Mouse (Mus musculus) CH12.LX (cell line): Measurements from ENCODE around the gene Ralgapa1. TPM values are rescaled to one million over a fixed set of nuclear protein-coding genes. Genes with fewer than 3 reads are reported as not detected.

Source experiments
- DNase-seq: peaks from one replicate; pipeline ENCODE4 v3.0.0-alpha.2; 2013; ENCODE audit errors: extremely low read depth
- H3K27ac ChIP-seq: 2 replicates; pipeline ENCODE4 v1.5.1; 2012; ENCODE audit warnings: low read depth, mild to moderate bottlenecking, control low read depth, moderate library complexity; ENCODE audit not compliant: insufficient read depth
- H3K27me3 ChIP-seq: replicated peaks from 2 replicates; pipeline ENCODE3; 2012; ENCODE audit warnings: inconsistent platforms
- H3K36me3 ChIP-seq, 2 experiments: replicated peaks in 1 of 2; 2 replicates each; pipeline versions ENCODE3 to v1.6.1; 2012; ENCODE audit warnings: inconsistent platforms in 1 of 2, low read length in 1 of 2, mild to moderate bottlenecking in 1 of 2, mixed read lengths in 1 of 2, moderate library complexity in 1 of 2; ENCODE audit not compliant: control insufficient read depth in 1 of 2, insufficient read depth in 1 of 2
- H3K4me1 ChIP-seq, 2 experiments: 2 replicates each; pipeline ENCODE4 v1.6.1; 2012; ENCODE audit warnings: inconsistent platforms in 1 of 2, moderate library complexity in 1 of 2; ENCODE audit not compliant: insufficient read depth in 2 of 2, control insufficient read depth in 1 of 2
- H3K4me2 ChIP-seq: 2 replicates; pipeline ENCODE4 v1.6.1; 2012; ENCODE audit warnings: low read depth, mild to moderate bottlenecking, control low read depth; ENCODE audit not compliant: poor library complexity, insufficient read depth, severe bottlenecking
- H3K4me3 ChIP-seq, 3 experiments: fragments of 150-350 bp in 1 of 3; sonication (generic) in 1 of 3; replicated peaks in 1 of 3; 2 replicates each; pipeline versions ENCODE3 to v1.5.1; 2011 to 2012; ENCODE audit warnings: low read depth in 2 of 3, low read length in 2 of 3, mild to moderate bottlenecking in 2 of 3, moderate library complexity in 2 of 3, control low read depth in 1 of 3, improper control_type of control experiment in 1 of 3, inconsistent platforms in 1 of 3, mixed read lengths in 1 of 3; ENCODE audit not compliant: poor library complexity in 1 of 3
- H3K79me2 ChIP-seq: replicated peaks from 2 replicates; pipeline ENCODE4 v1.6.1; 2012; ENCODE audit warnings: mild to moderate bottlenecking, moderate library complexity; ENCODE audit not compliant: control insufficient read depth, poor library complexity, insufficient read depth, severe bottlenecking; ENCODE audit errors: extremely low read depth
- H3K9ac ChIP-seq: 2 replicates; pipeline ENCODE4 v1.6.1; 2012; ENCODE audit warnings: low read depth, mild to moderate bottlenecking, control low read depth, moderate library complexity; ENCODE audit not compliant: insufficient read depth
- H3K9me3 ChIP-seq: replicated peaks from 2 replicates; pipeline ENCODE3; 2012; ENCODE audit warnings: low read length, inconsistent platforms, mixed read lengths
- BHLHE40 ChIP-seq: IDR thresholded peaks from 2 replicates; pipeline ENCODE4 v1.6.1; 2011; ENCODE audit warnings: mild to moderate bottlenecking, low read depth, low read length, improper control_type of control experiment
- CHD2 ChIP-seq: IDR thresholded peaks from 2 replicates; pipeline ENCODE4 v1.6.1; 2011; ENCODE audit warnings: low read length, improper control_type of control experiment
- GABPA ChIP-seq: IDR thresholded peaks from 2 replicates; pipeline ENCODE4 v1.6.1; 2012; ENCODE audit warnings: low read depth, low read length, improper control_type of control experiment, inconsistent platforms; ENCODE audit not compliant: insufficient replicate concordance
- HCFC1 ChIP-seq: IDR thresholded peaks from 2 replicates; pipeline ENCODE4 v1.6.1; 2012; ENCODE audit warnings: low read depth, mild to moderate bottlenecking, inconsistent platforms, low read length, improper control_type of control experiment
- IRF4 ChIP-seq: IDR thresholded peaks from 2 replicates; pipeline ENCODE4 v1.6.1; 2014; ENCODE audit warnings: low read depth, mild to moderate bottlenecking, inconsistent platforms, low read length, improper control_type of control experiment
- JUN ChIP-seq: IDR thresholded peaks from 2 replicates; pipeline ENCODE4 v1.6.1; 2011; ENCODE audit warnings: low read depth, mild to moderate bottlenecking, low read length, improper control_type of control experiment, moderate library complexity; ENCODE audit not compliant: insufficient read depth
- JUND ChIP-seq: conservative IDR thresholded peaks from 2 replicates; pipeline ENCODE4 v1.6.1; 2011; ENCODE audit warnings: low read depth, low read length, improper control_type of control experiment
- KAT2A ChIP-seq: IDR thresholded peaks from 2 replicates; pipeline ENCODE4 v1.6.1; 2012; ENCODE audit warnings: low read length, improper control_type of control experiment, inconsistent platforms; ENCODE audit not compliant: insufficient replicate concordance
- MYC ChIP-seq: IDR thresholded peaks from 2 replicates; pipeline ENCODE4 v1.6.1; 2011; ENCODE audit warnings: low read depth, mild to moderate bottlenecking, improper control_type of control experiment, low read length
- NELFE ChIP-seq: IDR thresholded peaks from 2 replicates; pipeline ENCODE4 v1.6.1; 2011; ENCODE audit warnings: low read depth, low read length, improper control_type of control experiment
- PAX5 ChIP-seq: IDR thresholded peaks from 2 replicates; pipeline ENCODE4 v1.6.1; 2012; ENCODE audit warnings: low read length, inconsistent platforms, mixed read lengths
- POLR2A ChIP-seq: IDR thresholded peaks from 2 replicates; pipeline ENCODE4 v1.6.1; 2011; ENCODE audit warnings: low read depth, mild to moderate bottlenecking, improper control_type of control experiment, low read length
- RCOR1 ChIP-seq: conservative IDR thresholded peaks from 2 replicates; pipeline ENCODE4 v1.6.1; 2012; ENCODE audit warnings: low read depth, mild to moderate bottlenecking, inconsistent platforms, low read length, improper control_type of control experiment
- SIN3A ChIP-seq: IDR thresholded peaks from 2 replicates; pipeline ENCODE4 v1.6.1; 2012; ENCODE audit warnings: low read length, improper control_type of control experiment, inconsistent platforms
- SMC3 ChIP-seq: IDR thresholded peaks from 2 replicates; pipeline ENCODE4 v1.6.1; 2011; ENCODE audit warnings: low read depth, low read length, improper control_type of control experiment
- TBP ChIP-seq: conservative IDR thresholded peaks from 2 replicates; pipeline ENCODE4 v1.6.1; 2011; ENCODE audit warnings: low read depth, low read length, improper control_type of control experiment
- TCF12 ChIP-seq: IDR thresholded peaks from 2 replicates; pipeline ENCODE4 v1.6.1; 2014; ENCODE audit warnings: low read depth, mild to moderate bottlenecking, inconsistent platforms, low read length, improper control_type of control experiment
- UBTF ChIP-seq: IDR thresholded peaks from 2 replicates; pipeline ENCODE4 v1.6.1; 2012; ENCODE audit warnings: low read depth, mild to moderate bottlenecking, inconsistent platforms, low read length, improper control_type of control experiment, moderate library complexity
- USF1 ChIP-seq: IDR thresholded peaks from 2 replicates; pipeline ENCODE4 v1.6.1; 2014; ENCODE audit warnings: low read depth, mild to moderate bottlenecking, inconsistent platforms, low read length, improper control_type of control experiment
- ZKSCAN1 ChIP-seq: IDR thresholded peaks from 2 replicates; pipeline ENCODE4 v1.6.1; 2012; ENCODE audit warnings: low read depth, inconsistent platforms, low read length, improper control_type of control experiment, borderline replicate concordance
- ZMIZ1 ChIP-seq: IDR thresholded peaks from 2 replicates; pipeline ENCODE4 v1.6.1; 2012; ENCODE audit warnings: low read depth, mild to moderate bottlenecking, inconsistent platforms, low read length, improper control_type of control experiment
- dilution Hi-C: fragments of 300-500 bp; cut with MboI; formaldehyde crosslinking; loops from 2 replicates; pipeline ENCODE4 v1.14.3; 2020; ENCODE audit warnings: low sequenced_read_pairs; ENCODE audit not compliant: extremely low pct_unique_long_range_greater_than_20kb, extremely low pct_ligation_motif_present
- in situ Hi-C: fragments of 300-500 bp; cut with MboI; formaldehyde crosslinking; loops from 3 replicates; pipeline ENCODE4 v1.14.3; 2019; ENCODE audit warnings: low sequenced_read_pairs, low pct_ligation_motif_present, low pct_unique_long_range_greater_than_20kb, mixed read lengths
- polyA plus RNA-seq: library from polyadenylated mRNA; unstranded; fragments of >175 nt; gene quantifications from 2 replicates; pipeline ENCODE4 v1.2.1, GENCODE M21; 2012; ENCODE audit warnings: low read depth; ENCODE audit not compliant: insufficient read length
- total RNA-seq, 2 experiments: library from RNA; depleted of rRNA; stranded (reverse); fragments of 300-350 nt in 1 of 2; fragments of >200 nt in 1 of 2; gene quantifications; 2 replicates each; pipeline ENCODE4 v1.2.3; 2012 to 2014

Gene Ralgapa1
- total and polyA plus RNA-seq, 3 experiments, result 10.3 to 24.4 (median 19.2) TPM

- no peak overlapping the region for H3K4me3 ChIP-seq
- peaks cover 6 to 38% of the 10 kb centered on the region in 2 experiments for H3K36me3 ChIP-seq
- no peak overlapping the region for H3K27ac ChIP-seq
- peaks cover 25% of the 10 kb centered on the region for H3K9me3 ChIP-seq
- no peaks in the 10 kb centered on the region for H3K79me2 ChIP-seq
- in situ Hi-C loops (no loop called here), dilution Hi-C loops (no loop called here)
- H3K4me1 ChIP-seq, result no peaks in the 10 kb centered on the region
- no peak overlapping the region for H3K4me2 ChIP-seq
- no peaks in the 10 kb centered on the region for H3K27me3 ChIP-seq
- no peak for DNase-seq
- no peak for TF ChIP-seq KAT2A
- TF ChIP-seq POLR2A, result no peak
- no peak for TF ChIP-seq MYC
- no peak for TF ChIP-seq TBP
- no peak for TF ChIP-seq IRF4
- no peak for TF ChIP-seq SIN3A
- no peak for TF ChIP-seq ZKSCAN1
- no peak for TF ChIP-seq TCF12
- no peak for TF ChIP-seq PAX5
- TF ChIP-seq SMC3, result no peak
- TF ChIP-seq BHLHE40, result no peak
- TF ChIP-seq NELFE, result no peak
- no peak for TF ChIP-seq RCOR1
- TF ChIP-seq USF1, result no peak
- TF ChIP-seq ZMIZ1, result no peak
- no peak for TF ChIP-seq CHD2
- TF ChIP-seq JUN, result no peak
- no peak for TF ChIP-seq HCFC1
- no peak for TF ChIP-seq JUND
- TF ChIP-seq, all 38 proteins: peak for 0
- H3K9ac ChIP-seq, result no peak overlapping the region
These were observed 220.4 kb downstream of the Ralgapa1 start for GRCm38 (mm10) chr12:55600503-55600994.

GRCm38 (mm10) chr12:55599639-55600502 lies 221.1 kb downstream of the Ralgapa1 start:
- H3K27me3 ChIP-seq, result no peaks in the 10 kb centered on the region
- dilution Hi-C loops (no loop called here), in situ Hi-C loops (no loop called here)
- peaks cover 6 to 33% of the 10 kb centered on the region in 2 experiments for H3K36me3 ChIP-seq
- H3K4me2 ChIP-seq, result no peak overlapping the region
- H3K9me3 ChIP-seq, result peaks cover 25% of the 10 kb centered on the region
- no peaks in the 10 kb centered on the region for H3K4me1 ChIP-seq
- TF ChIP-seq UBTF (no peak), GABPA (no peak), JUN (no peak), KAT2A (no peak)
- H3K79me2 ChIP-seq, result no peaks in the 10 kb centered on the region
- no peak overlapping the region for H3K9ac ChIP-seq
- DNase-seq, result no peak
- H3K4me3 ChIP-seq, result no peak overlapping the region
- no peak overlapping the region for H3K27ac ChIP-seq
